Mouse (Mus musculus) lung, embryonic 15.5 days (tissue): ENCODE measurements around the gene Eml4. TPM values are rescaled to one million over a fixed set of nuclear protein-coding genes. Genes with fewer than 3 reads are reported as not detected.

Source experiments
- ATAC-seq: fragments of 200-750 bp; cut with Nextera tagmentation; 2 replicates; pipeline ENCODE4 v1.8.0; 2017; ENCODE audit warnings: moderate number of reproducible peaks, borderline replicate concordance; ENCODE audit not compliant: low FRiP score, low TSS enrichment; ENCODE audit errors: extremely low read depth
- H3K27ac ChIP-seq: fragments of 300-500 bp; sonication (generic); 2 replicates; pipeline ENCODE4 v1.5.1; 2015; ENCODE audit warnings: moderate library complexity, mild to moderate bottlenecking, inconsistent platforms
- H3K27me3 ChIP-seq: fragments of 300-500 bp; sonication (generic); 2 replicates; pipeline ENCODE4 v1.6.1; 2015; ENCODE audit warnings: inconsistent platforms
- H3K36me3 ChIP-seq: fragments of 300-500 bp; sonication (generic); 2 replicates; pipeline ENCODE4 v1.6.1; 2015; ENCODE audit warnings: inconsistent platforms
- H3K4me1 ChIP-seq: fragments of 300-500 bp; sonication (generic); 2 replicates; pipeline ENCODE4 v1.6.1; 2015; ENCODE audit warnings: inconsistent platforms
- H3K4me2 ChIP-seq: fragments of 300-500 bp; sonication (generic); 2 replicates; pipeline ENCODE4 v1.6.1; 2015; ENCODE audit warnings: inconsistent platforms, mild to moderate bottlenecking, moderate library complexity
- H3K4me3 ChIP-seq: fragments of 300-500 bp; sonication (generic); 2 replicates; pipeline ENCODE4 v1.5.1; 2015; ENCODE audit warnings: mild to moderate bottlenecking, inconsistent platforms
- H3K9ac ChIP-seq: fragments of 300-500 bp; sonication (generic); 2 replicates; pipeline ENCODE4 v1.6.1; 2015; ENCODE audit warnings: inconsistent platforms
- H3K9me3 ChIP-seq: fragments of 300-500 bp; sonication (generic); 2 replicates; pipeline ENCODE4 v1.6.1; 2016; ENCODE audit warnings: inconsistent platforms
- WGBS: fragments of 180-500 bp; shearing (Covaris S2); methylation state at CpG from one replicate; pipeline ENCODE4 v1.1.7; 2015; 5-methylcytosine and 5-hydroxymethylcytosine counted together
- polyA plus RNA-seq: library from polyadenylated mRNA; unstranded; fragments of >200 nt; fragmentation: Nextera tagmentation; extraction: Ambion mirVana; gene quantifications from 2 replicates; pipeline ENCODE4 v1.2.1, GENCODE M21; 2015

Gene Eml4
- polyA plus RNA-seq, 1 experiment from 2014 or later = 33.8 TPM

- Histone ChIP-seq H3K36me3 (no peaks in the 10 kb centered on the region), H3K9ac (no peak within 1 kb of the TSS), H3K27ac (no peak within 1 kb of the TSS), H3K4me1 (peaks cover 10% of the 10 kb centered on the region), H3K4me2 (no peak within 1 kb of the TSS), H3K4me3 (no peak within 1 kb of the TSS), H3K27me3 (no peaks in the 10 kb centered on the region), H3K9me3 (no peaks in the 10 kb centered on the region)
- WGBS = 89% methylated on average over 8 of the region's 8 CpGs
- no peak for ATAC-seq
These were observed 166.7 kb downstream of the Eml4 start, which contains the start of gene Cox7a2l for GRCm38 (mm10) chr17:83517280-83518015. TSS of gene Cox7a2l (minus strand) at chr17:83517330.

DNA sequence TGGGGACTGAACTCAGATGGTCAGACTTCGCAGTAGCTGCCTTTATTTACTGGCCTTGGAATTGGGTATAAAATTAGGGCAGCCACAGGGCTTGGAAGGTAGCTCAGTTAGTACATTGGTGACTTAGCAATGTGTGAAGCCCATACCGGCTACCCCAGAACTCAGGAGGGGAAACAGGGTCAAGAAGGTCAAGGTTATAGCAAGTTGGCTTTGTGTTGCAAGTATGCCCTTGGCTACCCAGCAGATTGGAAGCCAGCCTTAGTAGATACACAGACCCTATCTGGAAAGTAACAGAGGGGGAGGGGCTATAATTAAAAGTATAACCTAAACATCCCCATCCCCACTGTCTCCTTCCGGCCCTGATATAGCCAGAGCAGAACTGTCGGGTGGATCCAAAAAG, 171.2 kb downstream of the Eml4 start:
- H3K4me1 ChIP-seq = peaks cover 16% of the 10 kb centered on the region
- H3K36me3 ChIP-seq = no peaks in the 10 kb centered on the region
- H3K4me3 ChIP-seq = no peak overlapping the region
- no peak overlapping the region for H3K4me2 ChIP-seq
- no peaks in the 10 kb centered on the region for H3K27me3 ChIP-seq
- 84% methylated on average over 4 of the region's 4 CpGs for WGBS
- no peaks in the 10 kb centered on the region for H3K9me3 ChIP-seq
- H3K27ac ChIP-seq = no peak overlapping the region
- no peak for ATAC-seq
- no peak overlapping the region for H3K9ac ChIP-seq

GRCm38 (mm10) chr17:83522590-83523379, 172.1 kb downstream of the Eml4 start:
- no peak for ATAC-seq
- Histone ChIP-seq H3K4me1 (peaks cover 25% of the 10 kb centered on the region), H3K4me3 (no peak overlapping the region), H3K4me2 (no peak overlapping the region), H3K36me3 (no peaks in the 10 kb centered on the region), H3K9ac (no peak overlapping the region), H3K27me3 (no peaks in the 10 kb centered on the region), H3K9me3 (no peaks in the 10 kb centered on the region), H3K27ac (no peak overlapping the region)
- 70% methylated on average over 7 of the region's 7 CpGs for WGBS

- ATAC-seq = no peak
- peaks cover 33% of the 10 kb centered on the region for H3K4me1 ChIP-seq
These were observed 174.0 kb downstream of the Eml4 start for GRCm38 (mm10) chr17:83524753-83525152.

GRCm38 (mm10) chr17:83525596-83525995, 174.9 kb downstream of the Eml4 start:
- ATAC-seq = no peak
- Histone ChIP-seq H3K4me2 (no peak overlapping the region), H3K9me3 (no peaks in the 10 kb centered on the region), H3K9ac (no peak overlapping the region), H3K27me3 (no peaks in the 10 kb centered on the region), H3K4me1 (peaks cover 33% of the 10 kb centered on the region), H3K4me3 (no peak overlapping the region), H3K27ac (peak overlapping the region; percentile 43; the same call in 1 of the 2 replicates), H3K36me3 (no peaks in the 10 kb centered on the region)
- WGBS = 12% methylated on average over 8 of the region's 8 CpGs

More at GRCm38 (mm10) chr17:83524753-83525152, 174.0 kb downstream of the Eml4 start:
- no peaks in the 10 kb centered on the region for H3K9me3 ChIP-seq
- no peaks in the 10 kb centered on the region for H3K36me3 ChIP-seq
- WGBS = 50% methylated on average over 7 of the region's 7 CpGs
- no peak overlapping the region for H3K9ac ChIP-seq
- no peaks in the 10 kb centered on the region for H3K27me3 ChIP-seq
- no peak overlapping the region for H3K27ac ChIP-seq
- H3K4me3 ChIP-seq = no peak overlapping the region
- no peak overlapping the region for H3K4me2 ChIP-seq

- H3K9me3 ChIP-seq = no peaks in the 10 kb centered on the region
- H3K27me3 ChIP-seq = no peaks in the 10 kb centered on the region
- no peak overlapping the region for H3K4me3 ChIP-seq
- peak; percentile 29; the same call in 1 of the 2 replicates for ATAC-seq
- no peaks in the 10 kb centered on the region for H3K36me3 ChIP-seq
- H3K27ac ChIP-seq = peak overlapping the region; percentile 43
- 18% methylated on average over 5 of the region's 5 CpGs for WGBS
- H3K4me1 ChIP-seq = peaks cover 33% of the 10 kb centered on the region
- no peak overlapping the region for H3K4me2 ChIP-seq
- no peak overlapping the region for H3K9ac ChIP-seq
These were observed 175.4 kb downstream of the Eml4 start for GRCm38 (mm10) chr17:83526091-83526561.

DNA sequence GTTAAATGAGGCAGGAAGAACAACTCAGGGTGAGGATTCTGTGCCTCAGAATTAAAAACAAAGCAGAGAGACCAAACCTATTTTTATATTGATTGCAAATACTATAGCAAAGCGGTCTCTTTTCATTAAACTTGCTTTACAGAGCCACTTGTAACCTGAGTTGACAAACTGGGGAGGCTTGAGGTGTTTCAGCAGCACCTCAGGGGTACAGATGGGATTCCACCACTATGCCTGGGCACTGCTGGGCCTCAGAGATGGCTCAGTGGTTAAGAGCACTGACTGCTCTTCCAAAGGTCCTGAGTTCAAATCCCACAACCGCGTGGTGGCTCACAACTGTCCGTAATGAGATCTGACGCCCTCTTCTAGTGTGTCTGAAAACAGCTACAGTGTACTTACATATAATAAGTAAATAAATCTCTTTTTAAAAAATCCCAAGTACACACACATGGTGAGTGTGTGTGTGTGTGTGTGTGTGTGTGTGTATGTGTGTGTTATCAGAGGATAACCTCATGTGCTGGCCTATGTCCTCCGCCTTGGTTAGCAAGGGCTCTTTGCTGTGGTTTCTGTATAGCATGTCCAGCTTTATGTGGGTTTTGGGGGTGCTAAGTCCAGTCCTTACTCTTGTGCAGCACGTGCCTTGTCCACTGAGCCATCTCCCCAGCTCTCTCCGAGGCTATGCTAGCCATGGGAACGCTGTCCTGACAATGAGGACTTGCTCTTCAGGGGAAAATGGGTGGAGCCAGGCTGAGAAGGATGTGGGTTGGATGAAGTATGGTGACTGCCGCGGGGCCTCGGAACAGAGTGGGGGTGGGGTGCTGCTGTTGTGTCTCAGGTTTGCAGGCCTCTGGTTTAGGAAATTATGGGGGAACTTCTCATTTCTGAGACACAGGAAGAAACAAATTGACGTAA, 176.1 kb downstream of the Eml4 start:
- 0 out of 2 replicates have a peak overlapping the region, but pooled peaks have one; percentile 14 for H3K9ac ChIP-seq
- peak overlapping the region; percentile 19; the same call in 1 of the 2 replicates for H3K4me3 ChIP-seq
- H3K4me1 ChIP-seq = peaks cover 33% of the 10 kb centered on the region
- ATAC-seq = peak; percentile 87
- H3K9me3 ChIP-seq = no peaks in the 10 kb centered on the region
- WGBS = 31% methylated on average over 13 of the region's 13 CpGs
- peak overlapping the region; percentile 57 for H3K4me2 ChIP-seq
- H3K27ac ChIP-seq = peak overlapping the region; percentile 68
- no peaks in the 10 kb centered on the region for H3K27me3 ChIP-seq
- no peaks in the 10 kb centered on the region for H3K36me3 ChIP-seq

DNA sequence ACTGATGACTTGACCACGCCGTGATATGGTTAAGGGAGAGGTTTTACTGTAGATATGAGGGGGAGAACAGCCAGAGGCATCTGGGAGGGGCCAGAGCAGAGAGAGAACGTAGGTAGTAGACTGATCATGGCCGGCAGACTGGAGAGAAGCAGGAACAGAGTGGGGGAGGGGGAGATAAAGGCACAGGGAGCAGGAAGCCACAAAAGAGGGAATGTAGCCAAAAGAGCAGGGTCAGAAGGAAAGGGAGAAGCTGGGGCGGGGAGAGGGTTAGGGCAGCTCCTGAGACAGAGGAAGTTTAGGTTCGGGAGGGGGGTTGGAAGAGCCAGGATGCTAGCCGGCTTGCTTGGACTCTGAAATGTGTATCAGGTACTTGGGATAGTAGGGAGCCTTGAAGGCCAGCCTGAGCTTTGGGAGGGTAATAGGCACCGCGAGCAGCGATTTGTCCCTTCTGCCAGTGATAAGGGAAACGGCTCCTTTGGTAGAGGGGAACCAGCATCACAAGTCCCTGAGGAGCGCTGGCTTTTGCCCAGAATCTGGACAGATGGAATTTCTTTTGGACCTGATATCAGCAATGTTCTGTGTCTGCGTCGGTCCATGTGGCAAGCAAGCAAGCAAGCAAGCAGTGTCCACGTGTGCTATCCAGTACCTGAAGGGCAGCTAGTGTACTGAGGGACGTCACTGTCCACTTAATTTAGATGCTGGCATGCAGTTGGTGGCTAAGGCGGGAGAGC, 177.1 kb downstream of the Eml4 start:
- Histone ChIP-seq H3K36me3 (no peaks in the 10 kb centered on the region), H3K27me3 (no peaks in the 10 kb centered on the region), H3K4me3 (peak overlapping the region; percentile 19; the same call in 1 of the 2 replicates), H3K4me1 (peaks cover 33% of the 10 kb centered on the region), H3K9me3 (no peaks in the 10 kb centered on the region), H3K9ac (peak overlapping the region; percentile 14; the same call in 1 of the 2 replicates), H3K27ac (peak overlapping the region; percentile 68), H3K4me2 (peak overlapping the region; percentile 57)
- 15% methylated on average over 17 of the region's 17 CpGs for WGBS
- peak; percentile 62; the same call in 1 of the 2 replicates for ATAC-seq
